ENCODE assay signal across 26 mouse cellular contexts in the genomic region with DNA sequence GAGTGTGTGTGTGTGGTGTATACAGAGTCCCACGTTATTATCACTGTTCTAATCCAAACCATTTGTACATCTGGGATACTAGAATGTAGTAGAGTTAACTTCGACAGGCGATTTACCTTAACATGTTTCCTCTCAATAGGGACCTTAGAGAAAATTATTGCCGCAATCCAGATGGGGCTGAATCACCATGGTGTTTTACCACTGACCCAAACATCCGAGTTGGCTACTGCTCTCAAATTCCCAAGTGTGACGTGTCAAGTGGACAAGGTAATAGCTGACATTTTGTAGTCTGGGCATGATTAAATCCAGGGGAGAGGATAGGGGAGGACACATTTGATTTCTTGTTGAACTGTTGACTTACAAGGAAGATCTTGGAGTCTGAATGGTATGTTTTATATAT. TPM values are rescaled to one million over a fixed set of nuclear protein-coding genes. Genes with fewer than 3 reads are reported as not detected.
DNase-seq lines count a peak whose midpoint lies in the region; ATAC-seq and TF ChIP-seq lines count a peak whose summit lies in the region.
"Had no signal": no experiment of that assay in that cellular context is flagged by ENCODE, and none has a peak within 500 bp of the region (broad histone marks: within the 10 kb centered on the region; RNA-seq: fewer than 3 reads in every experiment).

No protein-coding gene starts in this region.

- TF ChIP-seq EP300 in lung, postnatal 0 days (IDR thresholded peaks at IDR 0.05) = no peak

- H3K27me3 ChIP-seq in embryonic facial prominence, embryonic 10.5 days (replicated peaks; ENCODE audit: low read depth, poor library complexity, severe bottlenecking) = no peaks in the 10 kb centered on the region
- H3K27me3 ChIP-seq in lung, postnatal 0 days (replicated peaks; ENCODE audit: insufficient read depth, low read length) = no peaks in the 10 kb centered on the region
- H3K27me3 ChIP-seq: embryonic facial prominence, embryonic 13.5 days; forebrain, embryonic 15.5 days; heart, embryonic 13.5 days; hindbrain, embryonic 13.5 days; intestine, embryonic 15.5 days; kidney, embryonic 15.5 days had no signal

- DNase-seq in 3T3-L1 (ENCODE audit: low read depth, low spot score) = peak; percentile 80
- peak; percentile 41 for DNase-seq in embryo, embryonic 10 days (ENCODE audit: low spot score)
- peak; percentile 59 for DNase-seq in embryonic facial prominence, embryonic 10.5 days (ENCODE audit: low spot score)
- DNase-seq in forelimb bud, embryonic 11.5 days (ENCODE audit: low read depth, low spot score) = peak; percentile 33
- DNase-seq in adrenal gland, adult 2 months = no peak
- no peak for DNase-seq in lung, postnatal 10 days
- no peak for DNase-seq in lung, postnatal 0 days (ENCODE audit: low spot score)
- DNase-seq in adrenal gland, adult 18-20 months (ENCODE audit: low spot score in 2 of 2) = no peak
- DNase-seq: adrenal gland, adult 8-10 months; adrenal gland, postnatal 36 days; B cell, adult 2 months; cerebellum, adult 2 months; cerebellum, postnatal 14 days; gastrocnemius, postnatal 36 days; heart, adult 11 months; heart, postnatal 4 days; kidney, adult 18-20 months had no signal

- H3K9me3 ChIP-seq in embryonic facial prominence, embryonic 10.5 days = no peaks in the 10 kb centered on the region
- no peaks in the 10 kb centered on the region for H3K9me3 ChIP-seq in lung, postnatal 0 days (ENCODE audit: low read length)
- H3K9me3 ChIP-seq: embryonic facial prominence, embryonic 13.5 days; forebrain, embryonic 15.5 days; heart, embryonic 13.5 days; hindbrain, embryonic 13.5 days; intestine, embryonic 15.5 days; kidney, embryonic 15.5 days had no signal

- peaks cover 2% of the 10 kb centered on the region; the same call in 1 of the 2 replicates for H3K4me1 ChIP-seq in embryonic facial prominence, embryonic 10.5 days
- no peaks in the 10 kb centered on the region for H3K4me1 ChIP-seq in lung, postnatal 0 days (ENCODE audit: insufficient read depth, low read depth, low read length)
- H3K4me1 ChIP-seq: embryonic facial prominence, embryonic 13.5 days; forebrain, embryonic 15.5 days; heart, embryonic 13.5 days; hindbrain, embryonic 13.5 days; intestine, embryonic 15.5 days; kidney, embryonic 15.5 days had no signal

- H3K4me3 ChIP-seq in embryonic facial prominence, embryonic 10.5 days = no peak overlapping the region
- H3K4me3 ChIP-seq in lung, postnatal 0 days (ENCODE audit: low read depth, low read length) = no peak overlapping the region
- H3K4me3 ChIP-seq: embryonic facial prominence, embryonic 13.5 days; forebrain, embryonic 15.5 days; heart, embryonic 13.5 days; hindbrain, embryonic 13.5 days; intestine, embryonic 15.5 days; kidney, embryonic 15.5 days had no signal

- whole genome bisulfite sequencing in embryonic facial prominence, embryonic 10.5 days = 35% methylated on average over 6 of the region's 6 CpGs
- 53% methylated on average over 6 of the region's 6 CpGs for WGBS in lung, postnatal 0 days

- no peak overlapping the region for H3K27ac ChIP-seq in embryonic facial prominence, embryonic 10.5 days (replicated peaks)
- H3K27ac ChIP-seq in lung, postnatal 0 days (ENCODE audit: low read length) = no peak overlapping the region
- H3K27ac ChIP-seq: embryonic facial prominence, embryonic 13.5 days; forebrain, embryonic 15.5 days; heart, embryonic 13.5 days; hindbrain, embryonic 13.5 days; intestine, embryonic 15.5 days; kidney, embryonic 15.5 days had no signal

- H3K36me3 ChIP-seq in embryonic facial prominence, embryonic 10.5 days (replicated peaks) = no peaks in the 10 kb centered on the region
- no peaks in the 10 kb centered on the region for H3K36me3 ChIP-seq in lung, postnatal 0 days (ENCODE audit: insufficient read depth, low read length)
- H3K36me3 ChIP-seq: embryonic facial prominence, embryonic 13.5 days; forebrain, embryonic 15.5 days; heart, embryonic 13.5 days; hindbrain, embryonic 13.5 days; intestine, embryonic 15.5 days; kidney, embryonic 15.5 days had no signal

- ATAC-seq in lung, postnatal 0 days = no peak
- ATAC-seq: activated CD4-positive, CD25-positive, alpha-beta regulatory T cell, adult 4 months; forebrain, embryonic 15.5 days; intestine, embryonic 15.5 days; Patski had no signal

- H3K9ac ChIP-seq in lung, postnatal 0 days (replicated peaks; ENCODE audit: low read depth) = no peak overlapping the region
- H3K9ac ChIP-seq: embryonic facial prominence, embryonic 13.5 days; forebrain, embryonic 15.5 days; heart, embryonic 13.5 days; hindbrain, embryonic 13.5 days; intestine, embryonic 15.5 days; kidney, embryonic 15.5 days had no signal

- H3K4me2 ChIP-seq in lung, postnatal 0 days (replicated peaks; ENCODE audit: low read depth, low read length) = no peak overlapping the region
- H3K4me2 ChIP-seq: embryonic facial prominence, embryonic 13.5 days; forebrain, embryonic 15.5 days; heart, embryonic 13.5 days; hindbrain, embryonic 13.5 days; intestine, embryonic 15.5 days; kidney, embryonic 15.5 days had no signal

- TF ChIP-seq CTCF in lung, postnatal 0 days (IDR thresholded peaks at IDR 0.05) = no peak

RNA-seq across cellular contexts. Expression of a gene that starts 44.7 kb away (rescaled TPM):
- 5.1 and 5.9 TPM in 2 replicates for polyA plus RNA-seq in embryonic facial prominence, embryonic 10.5 days (2016; fragmentation: Nextera tagmentation; extraction: Ambion mirVana)
- 1 to 10 TPM; 3.3 to 4.4 TPM for total RNA-seq in adrenal gland, adult 2 months (2021)
- 0.13 and 0.16 TPM in 2 replicates for polyA plus RNA-seq in adrenal gland, adult 2 months (2012; rRNA removed)
- polyA plus RNA-seq in lung, postnatal 0 days (2015; fragmentation: Nextera tagmentation; extraction: Ambion mirVana) = 2.1 and 3.2 TPM in 2 replicates
- total RNA-seq in adrenal gland, adult 18-20 months (2021) = 1 to 10 TPM; 4.7 to 5.8 TPM
- total RNA-seq: MEL had no signal
- polyA plus RNA-seq: Patski had no signal

Comparison
In these comparisons a context has a peak if more than half of its experiments do, and no peak if none do; other contexts are left out.
1. DNase-seq: peak in 3T3-L1 (single experiment), embryo, embryonic 10 days (single experiment), embryonic facial prominence, embryonic 10.5 days (single experiment) and forelimb bud, embryonic 11.5 days (single experiment); none in adrenal gland, adult 2 months (single experiment), lung, postnatal 10 days (single experiment), lung, postnatal 0 days (single experiment) and adrenal gland, adult 18-20 months (0 of 2).